Mouse (Mus musculus) lung, adult 2 months (tissue): ENCODE measurements around the gene Spi1. TPM values are rescaled to one million over a fixed set of nuclear protein-coding genes. Genes with fewer than 3 reads are reported as not detected.

Experiments
- DNase-seq: peaks from one replicate; pipeline ENCODE4 v3.0.0; 2022
- H3K4me1 ChIP-seq: fragments of 200-500 bp; 2 replicates; pipeline ENCODE4 v1.6.1; 2011; ENCODE audit warnings: low read length; ENCODE audit not compliant: control insufficient read depth, insufficient read depth
- H3K4me3 ChIP-seq: fragments of 200-500 bp; replicated peaks from 2 replicates; pipeline ENCODE3; 2011; ENCODE audit warnings: low read depth, mild to moderate bottlenecking, control low read depth, low read length; ENCODE audit errors: extremely low read depth
- CTCF ChIP-seq: fragments of 200-500 bp; IDR thresholded peaks from 2 replicates; pipeline ENCODE4 v1.5.1; 2011; ENCODE audit warnings: mild to moderate bottlenecking, low read length, control low read depth; ENCODE audit not compliant: insufficient read depth
- POLR2A ChIP-seq: fragments of 200-500 bp; IDR thresholded peaks from 2 replicates; pipeline ENCODE4 v1.6.1; 2011; ENCODE audit warnings: low read depth, mild to moderate bottlenecking, control low read depth, low read length, borderline replicate concordance; ENCODE audit errors: extremely low read depth
- WGBS: fragments of 180-500 bp; shearing (Covaris S2); methylation state at CpG from one replicate; pipeline ENCODE4 v1.1.7; 2018; 5-methylcytosine and 5-hydroxymethylcytosine counted together
- polyA plus RNA-seq: library from polyadenylated mRNA; depleted of rRNA; stranded (reverse); fragments of >200 nt; gene quantifications from 2 replicates; pipeline ENCODE4 v1.2.3, GENCODE M21; 2012

Gene Spi1
- polyA plus RNA-seq, 1 experiment: 70.7 TPM

DNA sequence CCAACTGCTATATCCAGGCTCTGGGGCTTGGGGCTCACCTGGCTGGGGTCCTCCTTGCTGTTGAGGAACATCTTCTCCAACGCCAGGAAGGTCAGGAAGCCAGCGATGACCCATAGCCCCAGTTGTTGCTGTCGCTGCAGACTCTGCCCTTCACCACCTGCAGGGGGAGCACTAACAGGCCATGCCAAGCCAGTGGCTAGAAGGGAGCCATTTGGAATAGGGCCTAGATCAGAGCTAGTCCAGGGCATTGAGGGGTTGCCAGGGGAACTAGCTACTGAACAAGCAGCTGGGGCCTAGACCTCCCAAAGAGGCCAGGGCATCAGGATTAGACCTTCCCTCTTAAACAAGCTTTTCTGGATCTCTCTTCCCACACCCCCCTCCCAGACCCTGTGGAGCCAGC, 16.6 kb upstream of the Spi1 start:
- Histone ChIP-seq H3K4me1 (peaks cover 5% of the 10 kb centered on the region), H3K4me3 (no peak overlapping the region)
- WGBS: 32% methylated on average over 3 of the region's 3 CpGs
- DNase-seq: peak; percentile 39
- TF ChIP-seq POLR2A (no peak), CTCF (peak; percentile 70)

- WGBS: 84% methylated on average over 3 of the region's 3 CpGs
- H3K4me1 ChIP-seq: peaks cover 12% of the 10 kb centered on the region
Observed at GRCm38 (mm10) chr2:91066455-91066854, 15.7 kb upstream of the Spi1 start.

GRCm38 (mm10) chr2:91068162-91068871, 13.9 kb upstream of the Spi1 start:
- Histone ChIP-seq H3K4me1 (peaks cover 10% of the 10 kb centered on the region), H3K4me3 (peak overlapping the region; percentile 30)
- TF ChIP-seq POLR2A: no peak
- TF ChIP-seq CTCF: no peak
- WGBS: 61% methylated on average over 13 of the region's 13 CpGs
- DNase-seq: no peak

More at GRCm38 (mm10) chr2:91066455-91066854, 15.7 kb upstream of the Spi1 start:
- no peak for TF ChIP-seq CTCF
- TF ChIP-seq POLR2A: no peak
- no peak overlapping the region for H3K4me3 ChIP-seq
- DNase-seq: no peak

DNA sequence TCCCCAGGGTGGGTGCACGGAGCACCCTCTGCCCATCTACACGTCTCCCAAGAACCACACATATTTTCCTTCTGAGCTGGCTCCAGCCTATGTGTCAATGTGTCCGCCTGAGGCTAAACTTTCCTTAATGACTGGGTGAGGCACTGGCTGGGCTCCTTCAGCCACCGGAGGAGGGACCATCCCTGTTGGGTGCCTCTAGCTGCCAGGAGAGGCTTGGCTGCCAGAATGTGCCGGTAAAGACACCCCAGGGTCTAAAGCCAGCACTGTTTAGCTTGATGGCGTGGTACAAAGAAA, 13.4 kb upstream of the Spi1 start:
- WGBS: 43% methylated on average over 6 of the region's 6 CpGs
- Histone ChIP-seq H3K4me3 (peak overlapping the region; percentile 30), H3K4me1 (peaks cover 10% of the 10 kb centered on the region)
- DNase-seq: no peak
- TF ChIP-seq POLR2A: no peak

GRCm38 (mm10) chr2:91069306-91070000, 12.7 kb upstream of the Spi1 start:
- WGBS: 5% methylated on average over 14 of the region's 14 CpGs
- TF ChIP-seq POLR2A: no peak
- no peak for TF ChIP-seq CTCF
- peaks cover 10% of the 10 kb centered on the region for H3K4me1 ChIP-seq
- peak; percentile 33 for DNase-seq
- H3K4me3 ChIP-seq: peak overlapping the region; percentile 65

DNA sequence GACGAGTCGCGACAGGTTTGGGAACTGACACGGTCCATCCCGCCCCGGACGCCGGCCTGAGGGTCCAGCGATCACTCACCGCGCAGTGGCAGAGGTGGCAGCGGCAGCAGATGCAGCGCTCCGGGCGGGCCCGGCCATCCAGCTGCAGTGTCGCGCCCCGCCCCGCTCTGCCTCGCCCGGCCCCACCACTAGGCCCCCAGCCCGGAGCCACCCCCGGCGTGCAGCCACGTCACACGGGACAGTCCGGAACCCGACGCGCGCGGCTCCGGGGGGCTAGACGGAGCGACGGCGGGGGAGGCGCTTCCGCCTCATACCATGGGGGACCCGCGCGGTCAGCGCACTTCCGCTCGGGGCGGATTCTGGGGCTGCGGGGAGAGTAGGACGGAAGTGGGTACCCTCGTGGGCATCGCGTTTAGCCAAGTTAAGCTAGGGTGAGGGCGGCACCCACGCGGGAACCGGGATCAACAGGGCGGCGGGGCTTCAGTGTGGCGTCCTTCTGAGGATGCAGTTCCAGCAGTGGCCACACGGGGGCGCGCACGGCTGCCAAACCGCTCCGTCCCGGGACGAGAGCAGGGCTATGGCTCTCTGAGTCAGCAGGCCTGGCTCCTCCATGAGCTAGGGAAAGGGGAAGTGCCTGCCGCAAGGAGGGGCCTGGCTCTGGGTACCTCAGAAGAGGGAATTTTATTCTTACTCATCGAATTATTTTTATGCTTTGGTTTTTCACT, 12.0 kb upstream of the Spi1 start, which contains the start of gene Slc39a13:
Slc39a13 (minus strand) TSS at position 342 of the 725 bp plus-strand sequence.
- TF ChIP-seq CTCF (peak; percentile 59), POLR2A (peak; percentile 51)
- peak within 1 kb of the TSS; percentile 65 for H3K4me3 ChIP-seq
- peaks cover 10% of the 10 kb centered on the region for H3K4me1 ChIP-seq
- under 1% methylated on average over 69 of the region's 69 CpGs for WGBS
- peak; percentile 97 for DNase-seq

- peaks cover 10% of the 10 kb centered on the region for H3K4me1 ChIP-seq
- DNase-seq: no peak
- H3K4me3 ChIP-seq: no peak overlapping the region
- 86% methylated on average over 10 of the region's 10 CpGs for WGBS
- TF ChIP-seq CTCF (no peak), POLR2A (no peak)
Observed at GRCm38 (mm10) chr2:91071059-91071458, 11.1 kb upstream of the Spi1 start.

DNA sequence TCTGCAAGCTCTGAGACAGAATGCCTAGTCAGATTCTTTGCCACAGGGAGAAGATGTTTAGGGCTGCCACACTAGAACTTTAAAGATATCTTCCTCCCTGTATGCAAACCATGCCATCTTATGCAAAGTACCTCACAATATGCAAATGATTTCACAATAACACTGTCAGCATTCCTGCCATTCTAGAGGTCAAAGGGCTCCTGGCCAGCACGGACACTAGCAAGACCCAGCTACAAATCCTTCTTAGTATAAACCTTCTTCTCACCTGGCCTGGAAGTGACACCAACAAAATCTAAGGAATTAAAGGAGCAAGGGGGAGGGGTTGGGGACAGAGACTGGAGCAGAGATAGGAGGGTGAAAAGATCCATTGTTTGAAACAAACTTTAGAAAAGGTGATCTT, 10.1 kb upstream of the Spi1 start:
- no peak for TF ChIP-seq CTCF
- no peak for TF ChIP-seq POLR2A
- peaks cover 10% of the 10 kb centered on the region for H3K4me1 ChIP-seq
- DNase-seq: no peak
- H3K4me3 ChIP-seq: no peak overlapping the region
- 20% methylated on average over 1 of the region's 1 CpGs for WGBS

DNA sequence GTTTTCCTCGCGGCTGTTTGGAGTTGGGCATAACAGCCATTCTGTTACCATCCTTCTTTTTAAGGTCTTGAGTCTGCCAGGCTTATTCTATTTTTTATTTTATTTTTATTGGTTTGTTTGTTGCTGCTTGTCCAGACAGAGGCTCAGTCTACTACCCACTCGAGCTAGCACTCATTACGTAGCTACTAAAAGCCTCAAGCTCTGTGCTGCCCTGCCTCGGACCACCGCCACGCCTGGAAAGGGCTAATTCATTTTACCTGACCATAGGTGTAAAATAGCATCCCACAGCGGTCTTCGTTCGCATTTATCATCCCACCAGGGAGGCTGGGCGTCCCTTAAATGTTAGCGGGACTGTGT, 4.3 kb upstream of the Spi1 start:
- 27% methylated on average over 12 of the region's 12 CpGs for WGBS
- no peak for TF ChIP-seq POLR2A
- TF ChIP-seq CTCF: no peak
- no peak for DNase-seq
- peaks cover 8% of the 10 kb centered on the region for H3K4me1 ChIP-seq
- peak overlapping the region; percentile 16 for H3K4me3 ChIP-seq

GRCm38 (mm10) chr2:91078314-91079025, 3.7 kb upstream of the Spi1 start:
- TF ChIP-seq CTCF (no peak), POLR2A (no peak)
- 2% methylated on average over 30 of the region's 36 CpGs for WGBS
- Histone ChIP-seq H3K4me1 (peaks cover 10% of the 10 kb centered on the region), H3K4me3 (peak overlapping the region; percentile 36)
- no peak for DNase-seq
